Mouse (Mus musculus) E14TG2a.4 (cell line): ENCODE data around the gene Focad.

Experiments
- CTCF ChIP-seq: conservative IDR thresholded peaks from 2 replicates; pipeline ENCODE4 v1.5.1; 2014; ENCODE audit warnings: low read length
- NANOG ChIP-seq: IDR thresholded peaks from 2 replicates; pipeline ENCODE4 v1.6.1; 2014; ENCODE audit warnings: borderline replicate concordance, low read length, mixed read lengths
- POU5F1 ChIP-seq: IDR thresholded peaks from 2 replicates; pipeline ENCODE4 v1.6.1; 2014; ENCODE audit warnings: low read length, borderline replicate concordance

- TF ChIP-seq NANOG (no peak), CTCF (no peak), POU5F1 (no peak)
Observed at GRCm38 (mm10) chr4:88299551-88299950, 205.1 kb downstream of the Focad start.
